Mouse (Mus musculus) neural tube, embryonic 14.5 days (tissue): Measurements from ENCODE around the gene Tmem79. TPM values are rescaled to one million over a fixed set of nuclear protein-coding genes. Genes with fewer than 3 reads are reported as not detected.

Experiments
- ATAC-seq: fragments of 200-750 bp; cut with Nextera tagmentation; 2 replicates; pipeline ENCODE4 v1.8.0; 2017; ENCODE audit warnings: low read depth, mild to moderate bottlenecking, moderate TSS enrichment, moderate library complexity
- H3K27ac ChIP-seq: fragments of 300-500 bp; sonication (generic); 2 replicates; pipeline ENCODE4 v1.5.1; 2014; ENCODE audit warnings: low read depth, mild to moderate bottlenecking, control low read depth, low read length, moderate library complexity, mixed read lengths
- H3K27me3 ChIP-seq: fragments of 300-500 bp; sonication (generic); 2 replicates; pipeline ENCODE4 v1.6.1; 2014; ENCODE audit warnings: low read length; ENCODE audit not compliant: control insufficient read depth, insufficient read depth
- H3K36me3 ChIP-seq: fragments of 300-500 bp; sonication (generic); 2 replicates; pipeline ENCODE4 v1.6.1; 2014; ENCODE audit warnings: low read length, mixed read lengths; ENCODE audit not compliant: control insufficient read depth, insufficient read depth
- H3K4me1 ChIP-seq: fragments of 300-500 bp; sonication (generic); 2 replicates; pipeline ENCODE4 v1.6.1; 2014; ENCODE audit warnings: low read length; ENCODE audit not compliant: control insufficient read depth, insufficient read depth
- H3K4me2 ChIP-seq: fragments of 300-500 bp; sonication (generic); 2 replicates; pipeline ENCODE4 v1.6.1; 2014; ENCODE audit warnings: mild to moderate bottlenecking, low read depth, low read length, control low read depth
- H3K4me3 ChIP-seq: fragments of 300-500 bp; sonication (generic); 2 replicates; pipeline ENCODE4 v1.5.1; 2014; ENCODE audit warnings: low read depth, low read length, control low read depth, mixed read lengths
- H3K9ac ChIP-seq: fragments of 300-500 bp; sonication (generic); replicated peaks from 2 replicates; pipeline ENCODE4 v1.6.1; 2014; ENCODE audit warnings: low read depth, mild to moderate bottlenecking, control low read depth, low read length, mixed read lengths
- H3K9me3 ChIP-seq: fragments of 300-500 bp; sonication (generic); 2 replicates; pipeline ENCODE4 v1.6.1; 2016; ENCODE audit warnings: low read length; ENCODE audit not compliant: control insufficient read depth
- WGBS: fragments of 180-500 bp; shearing (Covaris S2); extraction: QIAGEN DNeasy Blood & Tissue Kit; methylation state at CpG from one replicate; pipeline ENCODE4 v1.1.7; 2014; 5-methylcytosine and 5-hydroxymethylcytosine counted together
- polyA plus RNA-seq: library from polyadenylated mRNA; unstranded; fragments of >200 nt; fragmentation: Nextera tagmentation; extraction: Ambion mirVana; gene quantifications from 2 replicates; pipeline ENCODE4 v1.2.1, GENCODE M21; 2014

Gene Tmem79
- polyA plus RNA-seq, 1 experiment from 2014 or later = 0.90 TPM

GRCm38 (mm10) chr3:88334902-88335435 is 979 bp downstream of the Tmem79 start:
- no peak for ATAC-seq
- Histone ChIP-seq H3K27ac (no peak overlapping the region), H3K9me3 (no peaks in the 10 kb centered on the region), H3K27me3 (no peaks in the 10 kb centered on the region), H3K4me1 (peaks cover 15% of the 10 kb centered on the region), H3K4me3 (peak overlapping the region; percentile 74), H3K4me2 (peak overlapping the region; percentile 84), H3K9ac (peak overlapping the region; percentile 93), H3K36me3 (no peaks in the 10 kb centered on the region)
- WGBS = 35% methylated on average over 3 of the region's 3 CpGs

- no peak overlapping the region for H3K27ac ChIP-seq
- H3K9ac ChIP-seq = no peak overlapping the region
- H3K4me3 ChIP-seq = no peak overlapping the region
- peaks cover 15% of the 10 kb centered on the region for H3K4me1 ChIP-seq
- no peaks in the 10 kb centered on the region for H3K9me3 ChIP-seq
- WGBS = 63% methylated on average over 12 of the region's 12 CpGs
- ATAC-seq = no peak
- no peak overlapping the region for H3K4me2 ChIP-seq
- H3K36me3 ChIP-seq = no peaks in the 10 kb centered on the region
- H3K27me3 ChIP-seq = no peaks in the 10 kb centered on the region
Measured at GRCm38 (mm10) chr3:88334029-88334658, 1.8 kb downstream of the Tmem79 start.

- no peak overlapping the region for H3K4me2 ChIP-seq
- H3K4me3 ChIP-seq = no peak overlapping the region
- H3K27me3 ChIP-seq = no peaks in the 10 kb centered on the region
- no peaks in the 10 kb centered on the region for H3K36me3 ChIP-seq
- peaks cover 4% of the 10 kb centered on the region for H3K4me1 ChIP-seq
- H3K9ac ChIP-seq = no peak overlapping the region
- WGBS = 20% methylated on average over 2 of the region's 2 CpGs
- no peak overlapping the region for H3K27ac ChIP-seq
- no peak for ATAC-seq
- H3K9me3 ChIP-seq = no peaks in the 10 kb centered on the region
Measured at GRCm38 (mm10) chr3:88331282-88331681, 4.7 kb downstream of the Tmem79 start.

GRCm38 (mm10) chr3:88328956-88329355 is 7.0 kb downstream of the Tmem79 start:
- Histone ChIP-seq H3K36me3 (no peaks in the 10 kb centered on the region), H3K9me3 (no peaks in the 10 kb centered on the region), H3K27me3 (no peaks in the 10 kb centered on the region), H3K4me1 (peaks cover 7% of the 10 kb centered on the region), H3K9ac (no peak overlapping the region), H3K4me3 (no peak overlapping the region), H3K4me2 (no peak overlapping the region), H3K27ac (no peak overlapping the region)
- 59% methylated on average over 5 of the region's 5 CpGs for WGBS
- no peak for ATAC-seq

- H3K36me3 ChIP-seq = peaks cover 30% of the 10 kb centered on the region
Measured at GRCm38 (mm10) chr3:88324951-88325405, 11.0 kb downstream of the Tmem79 start, which contains the start of gene Glmp. Glmp (plus strand) TSS chr3:88325023.

GRCm38 (mm10) chr3:88299172-88299571 is 36.8 kb downstream of the Tmem79 start:
- Histone ChIP-seq H3K4me2 (no peak overlapping the region), H3K36me3 (peaks cover 45% of the 10 kb centered on the region), H3K9ac (no peak overlapping the region), H3K9me3 (no peaks in the 10 kb centered on the region), H3K4me1 (peaks cover 15% of the 10 kb centered on the region), H3K4me3 (no peak overlapping the region), H3K27ac (no peak overlapping the region), H3K27me3 (no peaks in the 10 kb centered on the region)
- 91% methylated on average over 1 of the region's 1 CpGs for WGBS
- ATAC-seq = no peak

More at GRCm38 (mm10) chr3:88324951-88325405, 11.0 kb downstream of the Tmem79 start, which contains the start of gene Glmp:
- Histone ChIP-seq H3K4me2 (peak within 1 kb of the TSS; percentile 80), H3K9ac (peak within 1 kb of the TSS; percentile 65), H3K27me3 (no peaks in the 10 kb centered on the region), H3K4me3 (peak within 1 kb of the TSS; percentile 57), H3K4me1 (peaks cover 7% of the 10 kb centered on the region), H3K27ac (no peak within 1 kb of the TSS), H3K9me3 (no peaks in the 10 kb centered on the region)
- ATAC-seq = peak; percentile 84; the same call in 1 of the 2 replicates
- WGBS = 2% methylated on average over 10 of the region's 10 CpGs

- no peak for ATAC-seq
- no peaks in the 10 kb centered on the region for H3K27me3 ChIP-seq
- H3K4me2 ChIP-seq = peak overlapping the region; percentile 47
- H3K4me1 ChIP-seq = peaks cover 15% of the 10 kb centered on the region
- H3K9ac ChIP-seq = peak overlapping the region; percentile 82
- peaks cover 28% of the 10 kb centered on the region for H3K36me3 ChIP-seq
- under 1% methylated on average over 30 of the region's 30 CpGs for WGBS
- H3K4me3 ChIP-seq = peak overlapping the region; percentile 72
- H3K9me3 ChIP-seq = no peaks in the 10 kb centered on the region
- peak overlapping the region; percentile 89 for H3K27ac ChIP-seq
Measured at GRCm38 (mm10) chr3:88297321-88297851, 38.6 kb downstream of the Tmem79 start.

GRCm38 (mm10) chr3:88296561-88297318 is 39.2 kb downstream of the Tmem79 start, which contains the start of the genes Tsacc and Cct3:
Tsacc (minus strand) TSS chr3:88296999.
Cct3 (plus strand) TSS chr3:88297116.
- Histone ChIP-seq H3K4me3 (peak within 1 kb of the TSS; percentile 72), H3K9ac (peak within 1 kb of the TSS; percentile 82), H3K4me2 (peak within 1 kb of the TSS; percentile 60), H3K4me1 (peaks cover 15% of the 10 kb centered on the region), H3K36me3 (peaks cover 24% of the 10 kb centered on the region), H3K9me3 (no peaks in the 10 kb centered on the region), H3K27ac (peak within 1 kb of the TSS; percentile 89), H3K27me3 (no peaks in the 10 kb centered on the region)
- WGBS = under 1% methylated on average over 44 of the region's 44 CpGs
- peak; percentile 99 for ATAC-seq
